Mouse (Mus musculus) embryo, embryonic 9.5 days (tissue): ENCODE results near the gene Rnf19b.
A peak's percentile ranks its signal among the peaks of the same experiment; 100 is the strongest.

Experiments used
- DNase-seq: peaks from one replicate; pipeline ENCODE4 v3.0.0-alpha.2; 2017; ENCODE audit errors: extremely low spot score

Rnf19b gene

GRCm38 (mm10) chr4:129034706-129035660, 23.1 kb upstream of the Rnf19b start:
- no peak for DNase-seq

- no peak for DNase-seq
Measured at GRCm38 (mm10) chr4:129035851-129036445, 22.1 kb upstream of the Rnf19b start.

- DNase-seq, result no peak
Measured at GRCm38 (mm10) chr4:129047721-129048421, 10.2 kb upstream of the Rnf19b start.

GRCm38 (mm10) chr4:129048501-129049305, 9.4 kb upstream of the Rnf19b start:
- peak; percentile 86 for DNase-seq

GRCm38 (mm10) chr4:129049306-129050011, 8.6 kb upstream of the Rnf19b start:
- peak; percentile 33 for DNase-seq

GRCm38 (mm10) chr4:129050365-129050764, 7.7 kb upstream of the Rnf19b start:
- no peak for DNase-seq

GRCm38 (mm10) chr4:129050901-129051417, 7.1 kb upstream of the Rnf19b start:
- no peak for DNase-seq

- no peak for DNase-seq
Measured at GRCm38 (mm10) chr4:129051461-129052183, 6.4 kb upstream of the Rnf19b start.

GRCm38 (mm10) chr4:129054757-129055156, 3.3 kb upstream of the Rnf19b start:
- DNase-seq, result no peak

- DNase-seq, result no peak
Measured at GRCm38 (mm10) chr4:129055562-129055961, 2.5 kb upstream of the Rnf19b start.

- DNase-seq, result peak; percentile 97
Measured at GRCm38 (mm10) chr4:129057533-129058206, 401 bp upstream of the Rnf19b start.

- DNase-seq, result peak; percentile 29
Measured at GRCm38 (mm10) chr4:129059125-129059551, 1.1 kb downstream of the Rnf19b start.

- no peak for DNase-seq
Measured at GRCm38 (mm10) chr4:129059922-129060321, 1.9 kb downstream of the Rnf19b start.

- no peak for DNase-seq
Measured at GRCm38 (mm10) chr4:129061486-129061885, 3.4 kb downstream of the Rnf19b start.

GRCm38 (mm10) chr4:129062281-129063075, 4.4 kb downstream of the Rnf19b start:
- DNase-seq, result no peak

- no peak for DNase-seq
Measured at GRCm38 (mm10) chr4:129065688-129066236, 7.7 kb downstream of the Rnf19b start.

- DNase-seq, result no peak
Measured at GRCm38 (mm10) chr4:129067638-129068415, 9.8 kb downstream of the Rnf19b start.
